Mouse (Mus musculus) cerebellum, adult 2 months (tissue): ENCODE data around the gene Gsg1l. TPM values are rescaled to one million over a fixed set of nuclear protein-coding genes. Genes with fewer than 3 reads are reported as not detected.
A peak's percentile ranks its signal among the peaks of the same experiment; 100 is the strongest.

Source experiments
- DNase-seq, 2 experiments: peaks; one replicate each; pipeline ENCODE4 v3.0.0; 2021
- H3K27ac ChIP-seq: fragments of 200-500 bp; 2 replicates; pipeline ENCODE4 v1.5.1; 2012; ENCODE audit warnings: low read length, control low read depth, inconsistent platforms; ENCODE audit not compliant: insufficient read depth
- H3K27me3 ChIP-seq: fragments of 200-500 bp; 2 replicates; pipeline ENCODE4 v1.6.1; 2012; ENCODE audit warnings: inconsistent platforms, mild to moderate bottlenecking, low read length, moderate library complexity; ENCODE audit not compliant: control insufficient read depth, insufficient read depth
- H3K4me1 ChIP-seq: fragments of 200-500 bp; 2 replicates; pipeline ENCODE4 v1.6.1; 2011; ENCODE audit warnings: low read length; ENCODE audit not compliant: control insufficient read depth, insufficient read depth
- H3K4me3 ChIP-seq: fragments of 200-500 bp; replicated peaks from 2 replicates; pipeline ENCODE3; 2011; ENCODE audit warnings: mild to moderate bottlenecking, low read depth, low read length, control low read depth; ENCODE audit not compliant: insufficient read depth
- CTCF ChIP-seq: fragments of 200-500 bp; IDR thresholded peaks from 2 replicates; pipeline ENCODE4 v1.5.1; 2011; ENCODE audit warnings: low read depth, mild to moderate bottlenecking, control low read depth, low read length, moderate library complexity, borderline replicate concordance; ENCODE audit not compliant: insufficient read depth
- POLR2A ChIP-seq: fragments of 200-500 bp; IDR thresholded peaks from 2 replicates; pipeline ENCODE4 v1.6.1; 2011; ENCODE audit warnings: low read length, control low read depth, borderline replicate concordance; ENCODE audit not compliant: insufficient read depth
- WGBS: fragments of 180-500 bp; shearing (Covaris S2); methylation state at CpG from one replicate; pipeline ENCODE4 v1.1.7; 2018; 5-methylcytosine and 5-hydroxymethylcytosine counted together
- polyA plus RNA-seq: library from polyadenylated mRNA; depleted of rRNA; stranded (reverse); fragments of >200 nt; gene quantifications from 2 replicates; pipeline ENCODE4 v1.2.3, GENCODE M21; 2012

Gene Gsg1l
- polyA plus RNA-seq, 1 experiment: 17.5 TPM

- 65% methylated on average over 4 of the region's 4 CpGs for WGBS
- Histone ChIP-seq H3K4me3 (no peak overlapping the region), H3K4me1 (peaks cover 25% of the 10 kb centered on the region), H3K27ac (no peak overlapping the region), H3K27me3 (no peaks in the 10 kb centered on the region)
- TF ChIP-seq POLR2A (no peak), CTCF (no peak)
- DNase-seq: peak in 1 of 2 experiments; percentile 19
Observed at GRCm38 (mm10) chr7:125989489-125989888, 92.7 kb downstream of the Gsg1l start.

- Histone ChIP-seq H3K27ac (no peak overlapping the region), H3K4me1 (peaks cover 27% of the 10 kb centered on the region), H3K27me3 (no peaks in the 10 kb centered on the region), H3K4me3 (no peak overlapping the region)
- DNase-seq: no peak
- TF ChIP-seq CTCF: no peak
- TF ChIP-seq POLR2A: no peak
- 90% methylated on average over 3 of the region's 3 CpGs for WGBS
Observed at GRCm38 (mm10) chr7:125988326-125988725, 93.9 kb downstream of the Gsg1l start.

GRCm38 (mm10) chr7:125987117-125987516 is 95.1 kb downstream of the Gsg1l start:
- 83% methylated on average over 3 of the region's 3 CpGs for WGBS
- no peak for TF ChIP-seq POLR2A
- TF ChIP-seq CTCF: no peak
- no peaks in the 10 kb centered on the region for H3K27me3 ChIP-seq
- no peak overlapping the region for H3K27ac ChIP-seq
- no peak for DNase-seq
- H3K4me3 ChIP-seq: no peak overlapping the region
- peaks cover 18% of the 10 kb centered on the region for H3K4me1 ChIP-seq

GRCm38 (mm10) chr7:125985565-125985964 is 96.6 kb downstream of the Gsg1l start:
- H3K27ac ChIP-seq: no peak overlapping the region
- no peak overlapping the region for H3K4me3 ChIP-seq
- TF ChIP-seq POLR2A (no peak), CTCF (no peak)
- H3K27me3 ChIP-seq: no peaks in the 10 kb centered on the region
- no peak for DNase-seq
- peaks cover 16% of the 10 kb centered on the region for H3K4me1 ChIP-seq
- WGBS: 95% methylated on average over 10 of the region's 10 CpGs

- 54% methylated on average over 12 of the region's 12 CpGs for WGBS
- peak; percentile 37 to 41 for DNase-seq
- no peak overlapping the region for H3K4me3 ChIP-seq
- no peaks in the 10 kb centered on the region for H3K27me3 ChIP-seq
- H3K4me1 ChIP-seq: peaks cover 7% of the 10 kb centered on the region
- H3K27ac ChIP-seq: no peak overlapping the region
- no peak for TF ChIP-seq POLR2A
- no peak for TF ChIP-seq CTCF
Observed at GRCm38 (mm10) chr7:125983902-125984841, 98.0 kb downstream of the Gsg1l start.

- TF ChIP-seq CTCF: no peak
- no peak for TF ChIP-seq POLR2A
- WGBS: 94% methylated on average over 8 of the region's 8 CpGs
- H3K4me3 ChIP-seq: no peak overlapping the region
- no peak for DNase-seq
- H3K27ac ChIP-seq: no peak overlapping the region
- peaks cover 4% of the 10 kb centered on the region for H3K4me1 ChIP-seq
- no peaks in the 10 kb centered on the region; the same call in 1 of the 2 replicates for H3K27me3 ChIP-seq
Observed at GRCm38 (mm10) chr7:125979591-125979990, 102.6 kb downstream of the Gsg1l start.

- Histone ChIP-seq H3K4me3 (no peak overlapping the region), H3K27me3 (no peaks in the 10 kb centered on the region; the same call in 1 of the 2 replicates), H3K4me1 (no peaks in the 10 kb centered on the region), H3K27ac (no peak overlapping the region)
- WGBS: 76% methylated on average over 9 of the region's 9 CpGs
- DNase-seq: no peak
- TF ChIP-seq POLR2A (no peak), CTCF (no peak)
Observed at GRCm38 (mm10) chr7:125976695-125977094, 105.5 kb downstream of the Gsg1l start.

- no peak for TF ChIP-seq CTCF
- TF ChIP-seq POLR2A: no peak
- Histone ChIP-seq H3K27me3 (no peaks in the 10 kb centered on the region; the same call in 1 of the 2 replicates), H3K27ac (no peak overlapping the region), H3K4me1 (no peaks in the 10 kb centered on the region; the same call in 1 of the 2 replicates), H3K4me3 (no peak overlapping the region)
- WGBS: 91% methylated on average over 6 of the region's 6 CpGs
- DNase-seq: no peak
Observed at GRCm38 (mm10) chr7:125975414-125975813, 106.8 kb downstream of the Gsg1l start.
